Mouse (Mus musculus) hindbrain, embryonic 13.5 days (tissue): Measurements from ENCODE around the gene Plvap. TPM values are rescaled to one million over a fixed set of nuclear protein-coding genes. Genes with fewer than 3 reads are reported as not detected.

Experiments used
- ATAC-seq: fragments of 200-750 bp; cut with Nextera tagmentation; 2 replicates; pipeline ENCODE4 v1.8.0; 2017; ENCODE audit warnings: moderate TSS enrichment; ENCODE audit not compliant: low FRiP score
- H3K27ac ChIP-seq: fragments of 300-500 bp; sonication (generic); 2 replicates; pipeline ENCODE4 v1.5.1; 2015; ENCODE audit warnings: inconsistent platforms, mild to moderate bottlenecking, moderate library complexity
- H3K27me3 ChIP-seq: fragments of 300-500 bp; sonication (generic); 2 replicates; pipeline ENCODE4 v1.6.1; 2015; ENCODE audit warnings: mild to moderate bottlenecking, inconsistent platforms
- H3K36me3 ChIP-seq: fragments of 300-500 bp; sonication (generic); 2 replicates; pipeline ENCODE4 v1.6.1; 2015; ENCODE audit warnings: mild to moderate bottlenecking, inconsistent platforms
- H3K4me1 ChIP-seq: fragments of 300-500 bp; sonication (generic); replicated peaks from 2 replicates; pipeline ENCODE4 v1.6.1; 2015; ENCODE audit warnings: inconsistent platforms
- H3K4me2 ChIP-seq: fragments of 300-500 bp; sonication (generic); 2 replicates; pipeline ENCODE4 v1.6.1; 2015; ENCODE audit warnings: inconsistent platforms, mild to moderate bottlenecking, moderate library complexity
- H3K4me3 ChIP-seq: fragments of 300-500 bp; sonication (generic); 2 replicates; pipeline ENCODE4 v1.5.1; 2015; ENCODE audit warnings: mild to moderate bottlenecking, inconsistent platforms
- H3K9ac ChIP-seq: fragments of 300-500 bp; sonication (generic); 2 replicates; pipeline ENCODE4 v1.6.1; 2015; ENCODE audit warnings: mild to moderate bottlenecking, inconsistent platforms
- H3K9me3 ChIP-seq: fragments of 300-500 bp; sonication (generic); 2 replicates; pipeline ENCODE4 v1.6.1; 2016; ENCODE audit warnings: inconsistent platforms
- WGBS: fragments of 180-500 bp; shearing (Covaris S2); methylation state at CpG from one replicate; pipeline ENCODE4 v1.1.7; 2015; 5-methylcytosine and 5-hydroxymethylcytosine counted together
- polyA plus RNA-seq: library from polyadenylated mRNA; unstranded; fragments of >200 nt; fragmentation: Nextera tagmentation; extraction: Ambion mirVana; gene quantifications from 2 replicates; pipeline ENCODE4 v1.2.1, GENCODE M21; 2015

Gene Plvap
- polyA plus RNA-seq, 1 experiment from 2014 or later: 14.0 TPM

GRCm38 (mm10) chr8:71468916-71469315, 42.6 kb downstream of the Plvap start, which contains the start of gene Dda1:
Gene Dda1, plus strand, starts transcription at chr8:71469199.
- Histone ChIP-seq H3K4me1 (peaks cover 34% of the 10 kb centered on the region), H3K27me3 (no peaks in the 10 kb centered on the region), H3K4me3 (peak within 1 kb of the TSS; percentile 75), H3K36me3 (peaks cover 35% of the 10 kb centered on the region), H3K9me3 (no peaks in the 10 kb centered on the region), H3K27ac (peak within 1 kb of the TSS; percentile 92), H3K9ac (peak within 1 kb of the TSS; percentile 83), H3K4me2 (peak within 1 kb of the TSS; percentile 75)
- WGBS: under 1% methylated on average over 37 of the region's 52 CpGs
- ATAC-seq: peak; percentile 90

DNA sequence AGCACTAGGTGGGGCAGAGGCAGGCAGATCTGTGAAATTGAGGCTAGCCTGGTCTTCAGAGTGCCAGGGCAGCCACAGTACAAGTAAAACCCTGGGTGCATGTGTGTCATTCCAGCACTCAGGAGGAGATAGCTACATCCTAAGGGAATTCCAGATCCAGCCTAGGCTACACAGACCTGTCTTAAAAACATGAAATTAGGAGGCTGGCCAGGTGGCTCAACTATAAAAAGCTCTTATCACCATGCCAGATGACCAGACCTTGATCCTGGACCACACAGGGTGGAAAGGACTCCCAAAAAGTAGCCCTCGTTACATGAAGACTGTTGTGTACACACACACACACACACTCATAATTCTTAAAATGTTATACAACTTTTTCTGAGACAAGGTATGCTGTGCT, 43.6 kb downstream of the Plvap start:
- H3K4me1 ChIP-seq: peaks cover 37% of the 10 kb centered on the region
- no peak for ATAC-seq
- peaks cover 26% of the 10 kb centered on the region for H3K36me3 ChIP-seq
- H3K9me3 ChIP-seq: no peaks in the 10 kb centered on the region
- no peak overlapping the region for H3K4me2 ChIP-seq
- no peak overlapping the region for H3K4me3 ChIP-seq
- H3K9ac ChIP-seq: no peak overlapping the region
- no peaks in the 10 kb centered on the region for H3K27me3 ChIP-seq
- no peak overlapping the region for H3K27ac ChIP-seq
- WGBS: 91% methylated on average over 1 of the region's 1 CpGs

GRCm38 (mm10) chr8:71467201-71467600, 44.4 kb downstream of the Plvap start:
- Histone ChIP-seq H3K4me3 (no peak overlapping the region), H3K27ac (no peak overlapping the region), H3K4me1 (peaks cover 44% of the 10 kb centered on the region), H3K4me2 (no peak overlapping the region), H3K27me3 (no peaks in the 10 kb centered on the region), H3K9me3 (no peaks in the 10 kb centered on the region), H3K36me3 (peaks cover 18% of the 10 kb centered on the region), H3K9ac (no peak overlapping the region)
- WGBS: 94% methylated on average over 2 of the region's 2 CpGs
- no peak for ATAC-seq

DNA sequence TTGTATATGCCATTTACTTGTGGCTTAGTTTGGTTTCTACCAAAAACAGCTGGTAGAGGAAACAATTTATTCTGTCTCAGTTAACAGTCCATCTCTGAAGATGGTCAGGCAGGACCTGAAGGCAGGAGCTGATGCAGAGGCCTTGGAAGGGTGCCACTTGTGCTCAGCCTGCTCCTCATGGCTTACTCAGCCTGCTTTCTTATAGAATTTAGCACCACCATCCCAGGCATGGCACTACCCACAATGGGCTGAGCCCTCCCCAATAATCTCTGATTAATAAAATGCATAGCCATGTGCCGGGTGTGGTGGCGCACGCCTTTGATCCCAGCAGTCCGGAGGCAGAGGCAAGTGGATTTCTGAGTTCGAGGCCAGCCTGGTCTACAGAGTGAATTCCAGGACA, 45.4 kb downstream of the Plvap start:
- no peak overlapping the region for H3K4me2 ChIP-seq
- H3K27ac ChIP-seq: no peak overlapping the region
- no peak overlapping the region for H3K4me3 ChIP-seq
- peak overlapping the region; percentile 83; the same call in 1 of the 2 replicates for H3K9ac ChIP-seq
- no peaks in the 10 kb centered on the region for H3K27me3 ChIP-seq
- H3K4me1 ChIP-seq: peaks cover 52% of the 10 kb centered on the region
- ATAC-seq: no peak
- 95% methylated on average over 5 of the region's 5 CpGs for WGBS
- H3K36me3 ChIP-seq: peaks cover 13% of the 10 kb centered on the region
- no peaks in the 10 kb centered on the region for H3K9me3 ChIP-seq

DNA sequence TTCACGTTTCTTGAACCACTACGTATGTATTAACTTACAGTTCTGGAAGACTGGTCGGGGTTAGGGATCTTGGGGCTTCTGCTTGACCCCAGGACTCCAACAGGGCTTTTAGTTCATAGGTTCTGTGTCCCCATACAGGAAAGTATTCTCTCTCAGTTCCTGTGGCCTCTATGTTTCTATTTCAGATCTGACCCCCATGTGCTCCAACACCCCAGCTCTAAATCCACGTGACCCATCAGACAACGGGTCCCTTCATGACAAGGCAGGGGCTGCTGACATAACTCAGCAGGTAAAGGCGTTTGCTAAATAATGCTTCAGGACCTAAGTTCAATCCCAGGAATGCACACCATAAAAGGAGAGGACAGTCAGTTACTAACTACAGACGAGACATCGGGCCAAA, 45.8 kb downstream of the Plvap start:
- 88% methylated on average over 8 of the region's 8 CpGs for WGBS
- ATAC-seq: no peak
- Histone ChIP-seq H3K9me3 (no peaks in the 10 kb centered on the region), H3K4me2 (peak overlapping the region; percentile 93), H3K36me3 (peaks cover 13% of the 10 kb centered on the region), H3K27me3 (no peaks in the 10 kb centered on the region), H3K9ac (peak overlapping the region; percentile 83), H3K4me3 (peak overlapping the region; percentile 88), H3K4me1 (peaks cover 52% of the 10 kb centered on the region), H3K27ac (no peak overlapping the region)

DNA sequence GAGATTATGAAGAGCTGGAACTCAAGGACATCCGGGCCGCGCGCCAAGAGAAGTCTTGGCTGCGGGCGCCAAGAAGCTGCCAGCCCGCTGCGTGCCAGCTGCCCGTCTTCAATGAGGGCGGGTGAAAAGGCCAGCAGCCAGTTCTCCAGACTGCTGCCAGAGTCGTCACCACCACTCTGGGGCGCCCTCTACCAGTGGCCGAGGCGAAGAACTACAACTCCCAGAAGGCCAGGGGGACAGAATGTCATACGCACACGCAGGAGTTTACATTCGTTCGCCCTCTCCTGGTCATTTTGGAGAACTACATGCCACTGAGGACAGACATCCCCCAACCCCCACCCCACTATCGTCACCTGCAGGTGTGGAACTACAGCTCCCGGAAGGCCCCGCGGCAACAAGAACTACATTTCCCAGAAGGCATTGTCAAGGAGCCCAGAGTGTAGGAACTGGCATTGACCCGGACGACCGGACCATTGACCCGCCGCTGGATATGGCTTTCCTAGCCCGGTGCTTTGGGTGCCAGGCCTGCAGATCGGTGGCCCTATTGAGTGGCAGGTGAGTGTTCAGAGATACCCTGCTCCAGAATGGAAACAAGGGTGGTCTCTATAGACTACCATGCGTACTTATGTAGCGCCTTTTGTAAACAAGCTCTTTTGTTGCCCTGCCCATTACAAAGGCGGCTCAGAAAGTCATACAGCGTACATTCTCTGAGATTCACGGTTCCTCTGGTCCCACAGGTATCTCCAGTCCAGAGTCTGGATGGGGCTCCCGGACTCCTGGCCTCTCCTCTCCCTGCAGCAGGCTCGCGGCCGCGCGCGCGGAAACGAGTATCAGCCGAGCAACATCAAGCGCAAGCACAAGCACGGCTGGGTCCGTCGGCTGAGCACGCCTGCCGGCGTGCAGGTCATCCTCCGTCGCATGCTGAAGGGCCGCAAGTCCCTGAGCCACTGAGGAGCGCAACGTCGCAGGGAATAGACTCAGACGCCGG, 46.7 kb downstream of the Plvap start, which contains the start of gene Mrpl34:
Gene Mrpl34 (plus strand): TSS at position 447 of the 988 bp plus-strand sequence.
- Histone ChIP-seq H3K4me3 (peak within 1 kb of the TSS; percentile 88), H3K36me3 (peaks cover 18% of the 10 kb centered on the region), H3K9ac (peak within 1 kb of the TSS; percentile 92), H3K27me3 (no peaks in the 10 kb centered on the region), H3K4me1 (peaks cover 50% of the 10 kb centered on the region), H3K27ac (peak within 1 kb of the TSS; percentile 87), H3K9me3 (no peaks in the 10 kb centered on the region), H3K4me2 (peak within 1 kb of the TSS; percentile 93)
- ATAC-seq: peak; percentile 77
- WGBS: under 1% methylated on average over 59 of the region's 59 CpGs

- ATAC-seq: peak; percentile 85
- H3K4me3 ChIP-seq: peak within 1 kb of the TSS; percentile 88
- no peaks in the 10 kb centered on the region for H3K9me3 ChIP-seq
- peak within 1 kb of the TSS; percentile 93 for H3K4me2 ChIP-seq
- H3K9ac ChIP-seq: peak within 1 kb of the TSS; percentile 92
- H3K27me3 ChIP-seq: no peaks in the 10 kb centered on the region
- peak within 1 kb of the TSS; percentile 87 for H3K27ac ChIP-seq
- WGBS: under 1% methylated on average over 55 of the region's 55 CpGs
- peaks cover 61% of the 10 kb centered on the region for H3K4me1 ChIP-seq
- peaks cover 32% of the 10 kb centered on the region for H3K36me3 ChIP-seq
Measured at GRCm38 (mm10) chr8:71463188-71464033, 48.1 kb downstream of the Plvap start, which contains the start of gene Abhd8. Gene Abhd8, minus strand, starts transcription at chr8:71463655.

DNA sequence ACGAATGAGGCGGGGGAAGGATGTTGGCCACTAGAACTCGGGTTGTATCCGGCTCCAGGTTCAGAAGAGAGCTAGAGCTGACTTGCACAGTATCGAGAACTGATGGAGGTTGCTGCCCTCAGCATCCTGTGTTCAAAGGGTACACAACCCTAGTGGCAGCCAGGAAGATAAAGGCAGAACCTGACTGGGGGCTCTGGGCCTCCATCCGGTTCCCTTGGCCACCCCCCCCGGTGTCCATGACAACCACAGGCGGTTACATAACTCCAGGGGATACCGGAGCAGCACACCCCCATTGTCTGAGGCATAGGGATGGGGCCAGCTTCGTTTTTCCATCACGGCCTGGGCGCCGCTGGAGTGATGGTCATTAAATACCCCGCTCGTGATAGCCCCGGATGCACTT, 48.8 kb downstream of the Plvap start:
- 0 out of 2 replicates have a peak, but pooled peaks have one; percentile 2 for ATAC-seq
- peaks cover 61% of the 10 kb centered on the region for H3K4me1 ChIP-seq

GRCm38 (mm10) chr8:71462191-71462590, 49.4 kb downstream of the Plvap start:
- Histone ChIP-seq H3K9ac (peak overlapping the region; percentile 92), H3K27ac (peak overlapping the region; percentile 87), H3K27me3 (no peaks in the 10 kb centered on the region), H3K36me3 (peaks cover 44% of the 10 kb centered on the region), H3K4me2 (peak overlapping the region; percentile 93), H3K4me1 (peaks cover 61% of the 10 kb centered on the region), H3K9me3 (no peaks in the 10 kb centered on the region), H3K4me3 (peak overlapping the region; percentile 88)
- ATAC-seq: no peak
- 72% methylated on average over 4 of the region's 4 CpGs for WGBS

More for the DNA sequence above, 48.8 kb downstream of the Plvap start:
- peak overlapping the region; percentile 87 for H3K27ac ChIP-seq
- WGBS: 6% methylated on average over 16 of the region's 16 CpGs
- H3K4me2 ChIP-seq: peak overlapping the region; percentile 93
- H3K9ac ChIP-seq: peak overlapping the region; percentile 92
- H3K4me3 ChIP-seq: peak overlapping the region; percentile 88
- no peaks in the 10 kb centered on the region for H3K9me3 ChIP-seq
- H3K36me3 ChIP-seq: peaks cover 38% of the 10 kb centered on the region
- H3K27me3 ChIP-seq: no peaks in the 10 kb centered on the region

GRCm38 (mm10) chr8:71461152-71461840, 50.3 kb downstream of the Plvap start:
- H3K4me1 ChIP-seq: peaks cover 61% of the 10 kb centered on the region
- peak overlapping the region; percentile 88 for H3K4me3 ChIP-seq
- H3K9me3 ChIP-seq: no peaks in the 10 kb centered on the region
- H3K9ac ChIP-seq: peak overlapping the region; percentile 92
- no peaks in the 10 kb centered on the region for H3K27me3 ChIP-seq
- peak overlapping the region; percentile 93 for H3K4me2 ChIP-seq
- WGBS: 79% methylated on average over 47 of the region's 47 CpGs
- peaks cover 53% of the 10 kb centered on the region for H3K36me3 ChIP-seq
- no peak for ATAC-seq
- H3K27ac ChIP-seq: no peak overlapping the region

DNA sequence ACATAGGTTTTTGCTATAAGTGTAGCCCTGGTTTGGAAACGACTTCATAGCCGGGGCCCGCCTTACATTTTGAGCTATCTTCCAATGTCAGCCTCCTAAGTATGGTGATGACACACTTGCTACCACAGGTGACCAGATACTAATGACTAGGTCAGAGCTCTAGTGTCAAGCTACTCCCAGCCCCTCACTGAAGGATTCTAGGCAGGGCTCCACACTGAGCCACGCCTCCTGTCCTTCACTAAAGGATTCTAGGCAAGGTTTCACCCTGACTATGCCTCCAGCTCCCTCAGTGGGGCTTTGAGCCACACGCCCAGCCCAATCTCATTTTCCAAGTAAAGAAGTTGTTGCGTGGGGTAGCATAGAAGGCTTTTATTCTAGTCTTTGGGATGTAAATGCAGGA, 50.8 kb downstream of the Plvap start:
- no peak overlapping the region for H3K4me3 ChIP-seq
- 93% methylated on average over 6 of the region's 6 CpGs for WGBS
- no peak overlapping the region for H3K4me2 ChIP-seq
- no peak for ATAC-seq
- H3K27me3 ChIP-seq: no peaks in the 10 kb centered on the region
- H3K9ac ChIP-seq: peak overlapping the region; percentile 29; the same call in 1 of the 2 replicates
- H3K36me3 ChIP-seq: peaks cover 55% of the 10 kb centered on the region
- peaks cover 57% of the 10 kb centered on the region for H3K4me1 ChIP-seq
- H3K9me3 ChIP-seq: no peaks in the 10 kb centered on the region
- H3K27ac ChIP-seq: no peak overlapping the region
